Mouse (Mus musculus) hindbrain, embryonic 15.5 days (tissue): ENCODE results near the gene Spon1. TPM values are rescaled to one million over a fixed set of nuclear protein-coding genes. Genes with fewer than 3 reads are reported as not detected.
A peak's percentile ranks its signal among the peaks of the same experiment; 100 is the strongest.

Experiments
- ATAC-seq: fragments of 200-750 bp; cut with Nextera tagmentation; 2 replicates; pipeline ENCODE4 v1.8.0; 2017; ENCODE audit warnings: low read depth, moderate number of reproducible peaks, moderate TSS enrichment; ENCODE audit not compliant: low FRiP score
- H3K27ac ChIP-seq: fragments of 300-500 bp; sonication (generic); replicated peaks from 2 replicates; pipeline ENCODE4 v1.5.1; 2015; ENCODE audit warnings: mild to moderate bottlenecking, inconsistent platforms
- H3K27me3 ChIP-seq: fragments of 300-500 bp; sonication (generic); 2 replicates; pipeline ENCODE4 v1.6.1; 2015; ENCODE audit warnings: control low read depth, inconsistent platforms
- H3K36me3 ChIP-seq: fragments of 300-500 bp; sonication (generic); 2 replicates; pipeline ENCODE4 v1.6.1; 2015; ENCODE audit warnings: control low read depth, inconsistent platforms
- H3K4me1 ChIP-seq: fragments of 300-500 bp; sonication (generic); replicated peaks from 2 replicates; pipeline ENCODE4 v1.6.1; 2015; ENCODE audit warnings: control low read depth, inconsistent platforms
- H3K4me2 ChIP-seq: fragments of 300-500 bp; sonication (generic); 2 replicates; pipeline ENCODE4 v1.6.1; 2015; ENCODE audit warnings: moderate library complexity, mild to moderate bottlenecking, inconsistent platforms
- H3K4me3 ChIP-seq: fragments of 300-500 bp; sonication (generic); 2 replicates; pipeline ENCODE4 v1.5.1; 2015; ENCODE audit warnings: mild to moderate bottlenecking, inconsistent platforms
- H3K9ac ChIP-seq: fragments of 300-500 bp; sonication (generic); 2 replicates; pipeline ENCODE4 v1.6.1; 2015; ENCODE audit warnings: inconsistent platforms
- H3K9me3 ChIP-seq: fragments of 300-500 bp; sonication (generic); 2 replicates; pipeline ENCODE4 v1.6.1; 2016; ENCODE audit warnings: control low read depth, inconsistent platforms
- whole genome bisulfite sequencing: fragments of 180-500 bp; shearing (Covaris S2); methylation state at CpG from one replicate; pipeline ENCODE4 v1.1.7; 2015; 5-methylcytosine and 5-hydroxymethylcytosine counted together
- polyA plus RNA-seq: library from polyadenylated mRNA; unstranded; fragments of >200 nt; fragmentation: Nextera tagmentation; extraction: Ambion mirVana; gene quantifications from 2 replicates; pipeline ENCODE4 v1.2.1, GENCODE M21; 2015

Spon1 gene
- polyA plus RNA-seq, 1 experiment from 2014 or later = 73.6 TPM

- ATAC-seq = no peak
- H3K4me2 ChIP-seq = no peak overlapping the region
- 79% methylated on average over 7 of the region's 7 CpGs for WGBS
- H3K27ac ChIP-seq = no peak overlapping the region
- H3K9me3 ChIP-seq = no peaks in the 10 kb centered on the region
- H3K36me3 ChIP-seq = no peaks in the 10 kb centered on the region
- H3K4me1 ChIP-seq = no peaks in the 10 kb centered on the region
- no peak overlapping the region for H3K4me3 ChIP-seq
- H3K27me3 ChIP-seq = no peaks in the 10 kb centered on the region
- no peak overlapping the region for H3K9ac ChIP-seq
Observed at GRCm38 (mm10) chr7:113847041-113847819, 81.4 kb downstream of the Spon1 start.

- no peaks in the 10 kb centered on the region for H3K27me3 ChIP-seq
- no peak overlapping the region for H3K4me2 ChIP-seq
- H3K9ac ChIP-seq = no peak overlapping the region
- H3K9me3 ChIP-seq = no peaks in the 10 kb centered on the region
- H3K4me1 ChIP-seq = no peaks in the 10 kb centered on the region
- H3K4me3 ChIP-seq = no peak overlapping the region
- ATAC-seq = no peak
- WGBS = 72% methylated on average over 4 of the region's 4 CpGs
- no peaks in the 10 kb centered on the region for H3K36me3 ChIP-seq
- H3K27ac ChIP-seq = no peak overlapping the region
Observed at GRCm38 (mm10) chr7:113850389-113850788, 84.6 kb downstream of the Spon1 start.

- Histone ChIP-seq H3K4me1 (no peaks in the 10 kb centered on the region), H3K4me3 (no peak overlapping the region), H3K27ac (no peak overlapping the region), H3K4me2 (no peak overlapping the region), H3K36me3 (no peaks in the 10 kb centered on the region), H3K9ac (no peak overlapping the region), H3K27me3 (no peaks in the 10 kb centered on the region), H3K9me3 (no peaks in the 10 kb centered on the region)
- no peak for ATAC-seq
- 72% methylated on average over 4 of the region's 4 CpGs for WGBS
Observed at GRCm38 (mm10) chr7:113855396-113855795, 89.6 kb downstream of the Spon1 start.

- no peak overlapping the region for H3K4me2 ChIP-seq
- H3K9me3 ChIP-seq = no peaks in the 10 kb centered on the region
- ATAC-seq = no peak
- H3K4me1 ChIP-seq = no peaks in the 10 kb centered on the region
- no peak overlapping the region for H3K27ac ChIP-seq
- H3K4me3 ChIP-seq = no peak overlapping the region
- 65% methylated on average over 3 of the region's 3 CpGs for WGBS
- H3K9ac ChIP-seq = no peak overlapping the region
- no peaks in the 10 kb centered on the region for H3K27me3 ChIP-seq
- no peaks in the 10 kb centered on the region for H3K36me3 ChIP-seq
Observed at GRCm38 (mm10) chr7:113856067-113856466, 90.3 kb downstream of the Spon1 start.

- 64% methylated on average over 5 of the region's 5 CpGs for WGBS
- H3K36me3 ChIP-seq = no peaks in the 10 kb centered on the region
- no peaks in the 10 kb centered on the region for H3K27me3 ChIP-seq
- H3K4me1 ChIP-seq = no peaks in the 10 kb centered on the region
- ATAC-seq = no peak
- H3K9ac ChIP-seq = no peak overlapping the region
- H3K4me3 ChIP-seq = no peak overlapping the region
- no peak overlapping the region for H3K27ac ChIP-seq
- no peak overlapping the region for H3K4me2 ChIP-seq
- no peaks in the 10 kb centered on the region for H3K9me3 ChIP-seq
Observed at GRCm38 (mm10) chr7:113859480-113859881, 93.7 kb downstream of the Spon1 start.

GRCm38 (mm10) chr7:113861964-113862363, 96.2 kb downstream of the Spon1 start:
- WGBS = 86% methylated on average over 4 of the region's 4 CpGs
- Histone ChIP-seq H3K27me3 (no peaks in the 10 kb centered on the region), H3K9ac (no peak overlapping the region), H3K27ac (no peak overlapping the region), H3K4me2 (no peak overlapping the region), H3K9me3 (no peaks in the 10 kb centered on the region), H3K4me3 (no peak overlapping the region), H3K4me1 (no peaks in the 10 kb centered on the region), H3K36me3 (no peaks in the 10 kb centered on the region)
- no peak for ATAC-seq

GRCm38 (mm10) chr7:113872846-113873245, 107.0 kb downstream of the Spon1 start:
- H3K9ac ChIP-seq = no peak overlapping the region
- ATAC-seq = no peak
- no peak overlapping the region for H3K4me3 ChIP-seq
- 87% methylated on average over 1 of the region's 1 CpGs for WGBS
- H3K27ac ChIP-seq = no peak overlapping the region
- H3K36me3 ChIP-seq = no peaks in the 10 kb centered on the region
- H3K4me2 ChIP-seq = no peak overlapping the region
- H3K9me3 ChIP-seq = no peaks in the 10 kb centered on the region
- H3K4me1 ChIP-seq = no peaks in the 10 kb centered on the region
- H3K27me3 ChIP-seq = no peaks in the 10 kb centered on the region

GRCm38 (mm10) chr7:113877451-113877850, 111.7 kb downstream of the Spon1 start:
- Histone ChIP-seq H3K27ac (no peak overlapping the region), H3K36me3 (no peaks in the 10 kb centered on the region), H3K9ac (no peak overlapping the region), H3K27me3 (no peaks in the 10 kb centered on the region), H3K4me2 (no peak overlapping the region), H3K4me1 (peaks cover 8% of the 10 kb centered on the region), H3K9me3 (no peaks in the 10 kb centered on the region), H3K4me3 (no peak overlapping the region)
- ATAC-seq = no peak
- 82% methylated on average over 4 of the region's 4 CpGs for WGBS

- no peak for ATAC-seq
- Histone ChIP-seq H3K9me3 (no peaks in the 10 kb centered on the region), H3K27ac (no peak overlapping the region), H3K4me1 (peaks cover 8% of the 10 kb centered on the region), H3K4me2 (no peak overlapping the region), H3K27me3 (no peaks in the 10 kb centered on the region), H3K9ac (no peak overlapping the region), H3K36me3 (no peaks in the 10 kb centered on the region), H3K4me3 (no peak overlapping the region)
- 79% methylated on average over 5 of the region's 5 CpGs for WGBS
Observed at GRCm38 (mm10) chr7:113877926-113878325, 112.1 kb downstream of the Spon1 start.

- no peak overlapping the region for H3K4me2 ChIP-seq
- no peaks in the 10 kb centered on the region for H3K9me3 ChIP-seq
- H3K4me3 ChIP-seq = no peak overlapping the region
- H3K9ac ChIP-seq = no peak overlapping the region
- H3K27me3 ChIP-seq = no peaks in the 10 kb centered on the region
- 36% methylated on average over 7 of the region's 7 CpGs for WGBS
- peaks cover 8% of the 10 kb centered on the region for H3K4me1 ChIP-seq
- H3K27ac ChIP-seq = peak overlapping the region; percentile 58
- no peaks in the 10 kb centered on the region for H3K36me3 ChIP-seq
- ATAC-seq = peak; percentile 30; the same call in 1 of the 2 replicates
Observed at GRCm38 (mm10) chr7:113879085-113879501, 113.3 kb downstream of the Spon1 start.

- H3K9me3 ChIP-seq = no peaks in the 10 kb centered on the region
- H3K9ac ChIP-seq = no peak overlapping the region
- peaks cover 8% of the 10 kb centered on the region for H3K4me1 ChIP-seq
- H3K27me3 ChIP-seq = no peaks in the 10 kb centered on the region
- no peak overlapping the region for H3K4me2 ChIP-seq
- no peak overlapping the region for H3K27ac ChIP-seq
- no peak for ATAC-seq
- no peaks in the 10 kb centered on the region for H3K36me3 ChIP-seq
- 87% methylated on average over 3 of the region's 3 CpGs for WGBS
- no peak overlapping the region for H3K4me3 ChIP-seq
Observed at GRCm38 (mm10) chr7:113880021-113880420, 114.2 kb downstream of the Spon1 start.

GRCm38 (mm10) chr7:113890782-113891181, 125.0 kb downstream of the Spon1 start:
- ATAC-seq = no peak
- H3K4me2 ChIP-seq = no peak overlapping the region
- H3K27ac ChIP-seq = no peak overlapping the region
- no peaks in the 10 kb centered on the region for H3K36me3 ChIP-seq
- no peaks in the 10 kb centered on the region for H3K9me3 ChIP-seq
- H3K4me3 ChIP-seq = no peak overlapping the region
- H3K27me3 ChIP-seq = no peaks in the 10 kb centered on the region
- WGBS = 92% methylated on average over 2 of the region's 2 CpGs
- H3K9ac ChIP-seq = no peak overlapping the region
- H3K4me1 ChIP-seq = no peaks in the 10 kb centered on the region

- Histone ChIP-seq H3K27ac (no peak overlapping the region), H3K9me3 (no peaks in the 10 kb centered on the region), H3K9ac (no peak overlapping the region), H3K4me1 (no peaks in the 10 kb centered on the region), H3K36me3 (no peaks in the 10 kb centered on the region), H3K27me3 (no peaks in the 10 kb centered on the region), H3K4me2 (no peak overlapping the region), H3K4me3 (no peak overlapping the region)
- 91% methylated on average over 6 of the region's 6 CpGs for WGBS
- ATAC-seq = no peak
Observed at GRCm38 (mm10) chr7:113891491-113891890, 125.7 kb downstream of the Spon1 start.
